Mouse (Mus musculus): ENCODE measurements around the gene Bsg. TPM values are rescaled to one million over a fixed set of nuclear protein-coding genes. Genes with fewer than 3 reads are reported as not detected.
A peak's percentile ranks its signal among the peaks of the same experiment; 100 is the strongest.

Bsg gene
- 634 and 639 TPM in 2 replicates for polyA plus RNA-seq (2016; fragmentation: Nextera tagmentation; extraction: Ambion mirVana)

- under 1% methylated on average over 65 of the region's 65 CpGs for WGBS
- Histone ChIP-seq H3K36me3 (peaks cover 9% of the 10 kb centered on the region), H3K9me3 (no peaks in the 10 kb centered on the region), H3K27me3 (replicated peaks) (no peaks in the 10 kb centered on the region), H3K4me3 (peak within 1 kb of the TSS; percentile 65), H3K9ac (peak within 1 kb of the TSS; percentile 80), H3K27ac (no peak within 1 kb of the TSS), H3K4me1 (peaks cover 31% of the 10 kb centered on the region), H3K4me2 (replicated peaks) (peak within 1 kb of the TSS; percentile 95)
- ATAC-seq (ENCODE audit: low FRiP score, low read depth), result peak; percentile 95
These were observed at the start of gene Bsg for GRCm38 (mm10) chr10:79704065-79704969. Gene Bsg, plus strand, starts transcription at chr10:79704491.

- H3K9ac ChIP-seq, result no peak overlapping the region
- peaks cover 4% of the 10 kb centered on the region; the same call in 1 of the 2 replicates for H3K4me1 ChIP-seq
- H3K9me3 ChIP-seq, result no peaks in the 10 kb centered on the region
- H3K4me3 ChIP-seq, result no peak overlapping the region
- H3K4me2 ChIP-seq (replicated peaks), result no peak overlapping the region
- H3K27me3 ChIP-seq (replicated peaks), result no peaks in the 10 kb centered on the region
- H3K36me3 ChIP-seq, result no peaks in the 10 kb centered on the region
- H3K27ac ChIP-seq, result no peak overlapping the region
- WGBS, result 19% methylated on average over 1 of the region's 1 CpGs
- ATAC-seq (ENCODE audit: low FRiP score, low read depth), result peak; percentile 70
These were observed 49.3 kb upstream of the Bsg start for GRCm38 (mm10) chr10:79654946-79655395.

GRCm38 (mm10) chr10:79658829-79659228 is 45.5 kb upstream of the Bsg start:
- ATAC-seq (ENCODE audit: low FRiP score, low read depth), result no peak
- Histone ChIP-seq H3K27me3 (replicated peaks) (no peaks in the 10 kb centered on the region), H3K9ac (no peak overlapping the region), H3K4me1 (peaks cover 4% of the 10 kb centered on the region; the same call in 1 of the 2 replicates), H3K4me3 (no peak overlapping the region), H3K4me2 (replicated peaks) (no peak overlapping the region), H3K36me3 (no peaks in the 10 kb centered on the region), H3K27ac (no peak overlapping the region), H3K9me3 (no peaks in the 10 kb centered on the region)
- WGBS, result 14% methylated on average over 4 of the region's 4 CpGs

- peaks cover under 1% of the 10 kb centered on the region; the same call in 1 of the 2 replicates for H3K4me1 ChIP-seq
- no peak overlapping the region for H3K27ac ChIP-seq
- H3K9ac ChIP-seq, result no peak overlapping the region
- H3K36me3 ChIP-seq, result no peaks in the 10 kb centered on the region
- no peak overlapping the region for H3K4me2 ChIP-seq (replicated peaks)
- H3K4me3 ChIP-seq, result no peak overlapping the region
- no peak for ATAC-seq (ENCODE audit: low FRiP score, low read depth)
- 83% methylated on average over 2 of the region's 2 CpGs for WGBS
- H3K27me3 ChIP-seq (replicated peaks), result no peaks in the 10 kb centered on the region
- no peaks in the 10 kb centered on the region for H3K9me3 ChIP-seq
These were observed 44.0 kb upstream of the Bsg start for GRCm38 (mm10) chr10:79660298-79660697.

GRCm38 (mm10) chr10:79661861-79662260 is 42.4 kb upstream of the Bsg start:
- ATAC-seq (ENCODE audit: low FRiP score, low read depth), result no peak
- no peak overlapping the region for H3K4me2 ChIP-seq (replicated peaks)
- no peaks in the 10 kb centered on the region for H3K9me3 ChIP-seq
- no peak overlapping the region for H3K4me3 ChIP-seq
- no peaks in the 10 kb centered on the region for H3K36me3 ChIP-seq
- no peaks in the 10 kb centered on the region for H3K27me3 ChIP-seq (replicated peaks)
- H3K9ac ChIP-seq, result no peak overlapping the region
- no peak overlapping the region for H3K27ac ChIP-seq
- no peaks in the 10 kb centered on the region for H3K4me1 ChIP-seq
- WGBS, result 52% methylated on average over 3 of the region's 3 CpGs

- Histone ChIP-seq H3K4me2 (replicated peaks) (no peak within 1 kb of the TSS), H3K9me3 (no peaks in the 10 kb centered on the region), H3K27me3 (replicated peaks) (no peaks in the 10 kb centered on the region), H3K4me1 (peaks cover 6% of the 10 kb centered on the region; the same call in 1 of the 2 replicates), H3K9ac (peak within 1 kb of the TSS; percentile 21; the same call in 1 of the 2 replicates), H3K36me3 (no peaks in the 10 kb centered on the region), H3K4me3 (no peak within 1 kb of the TSS), H3K27ac (no peak within 1 kb of the TSS)
- 0 out of 2 replicates have a peak, but pooled peaks have one; percentile 14 for ATAC-seq (ENCODE audit: low FRiP score, low read depth)
- 10% methylated on average over 13 of the region's 13 CpGs for WGBS
These were observed 40.1 kb upstream of the Bsg start, which contains the start of gene Madcam1 for GRCm38 (mm10) chr10:79664131-79664665. Gene Madcam1, plus strand, starts transcription at chr10:79664559.

GRCm38 (mm10) chr10:79665051-79665450 is 39.2 kb upstream of the Bsg start:
- no peaks in the 10 kb centered on the region for H3K9me3 ChIP-seq
- H3K36me3 ChIP-seq, result no peaks in the 10 kb centered on the region
- no peak for ATAC-seq (ENCODE audit: low FRiP score, low read depth)
- 84% methylated on average over 8 of the region's 8 CpGs for WGBS
- H3K27me3 ChIP-seq (replicated peaks), result no peaks in the 10 kb centered on the region
- peak overlapping the region; percentile 21; the same call in 1 of the 2 replicates for H3K9ac ChIP-seq
- no peak overlapping the region for H3K4me3 ChIP-seq
- no peak overlapping the region for H3K27ac ChIP-seq
- no peak overlapping the region for H3K4me2 ChIP-seq (replicated peaks)
- H3K4me1 ChIP-seq, result peaks cover 7% of the 10 kb centered on the region; the same call in 1 of the 2 replicates

- H3K9ac ChIP-seq, result peak overlapping the region; percentile 26; the same call in 1 of the 2 replicates
- 70% methylated on average over 9 of the region's 9 CpGs for WGBS
- no peaks in the 10 kb centered on the region for H3K36me3 ChIP-seq
- H3K4me1 ChIP-seq, result peaks cover 21% of the 10 kb centered on the region
- no peaks in the 10 kb centered on the region for H3K27me3 ChIP-seq (replicated peaks)
- H3K4me2 ChIP-seq (replicated peaks), result no peak overlapping the region
- no peak overlapping the region for H3K27ac ChIP-seq
- H3K4me3 ChIP-seq, result no peak overlapping the region
- no peaks in the 10 kb centered on the region for H3K9me3 ChIP-seq
- ATAC-seq (ENCODE audit: low FRiP score, low read depth), result no peak
These were observed 37.8 kb upstream of the Bsg start for GRCm38 (mm10) chr10:79666493-79666892.

- WGBS, result 85% methylated on average over 5 of the region's 5 CpGs
- Histone ChIP-seq H3K27ac (no peak overlapping the region), H3K4me3 (no peak overlapping the region), H3K9me3 (no peaks in the 10 kb centered on the region), H3K4me1 (peaks cover 27% of the 10 kb centered on the region), H3K9ac (no peak overlapping the region), H3K36me3 (0 out of 2 replicates have a peak, but pooled peaks cover 4% of the 10 kb centered on the region), H3K4me2 (replicated peaks) (peak overlapping the region; percentile 93), H3K27me3 (replicated peaks) (no peaks in the 10 kb centered on the region)
- no peak for ATAC-seq (ENCODE audit: low FRiP score, low read depth)
These were observed 36.2 kb upstream of the Bsg start for GRCm38 (mm10) chr10:79668076-79668475.

- peak within 1 kb of the TSS; percentile 92 for H3K27ac ChIP-seq
- peak within 1 kb of the TSS; percentile 86 for H3K9ac ChIP-seq
- WGBS, result under 1% methylated on average over 45 of the region's 45 CpGs
- no peaks in the 10 kb centered on the region for H3K27me3 ChIP-seq (replicated peaks)
- peak within 1 kb of the TSS; percentile 91 for H3K4me3 ChIP-seq
- H3K36me3 ChIP-seq, result 0 out of 2 replicates have a peak, but pooled peaks cover 4% of the 10 kb centered on the region
- ATAC-seq (ENCODE audit: low FRiP score, low read depth), result peak; percentile 77
- peaks cover 27% of the 10 kb centered on the region for H3K4me1 ChIP-seq
- H3K4me2 ChIP-seq (replicated peaks), result peak within 1 kb of the TSS; percentile 93
- no peaks in the 10 kb centered on the region for H3K9me3 ChIP-seq
These were observed 35.3 kb upstream of the Bsg start, which contains the start of gene Tpgs1 for GRCm38 (mm10) chr10:79668771-79669575. Gene Tpgs1, plus strand, starts transcription at chr10:79669369.

- Histone ChIP-seq H3K4me3 (peak overlapping the region; percentile 91), H3K4me2 (replicated peaks) (peak overlapping the region; percentile 93), H3K9ac (peak overlapping the region; percentile 86), H3K36me3 (0 out of 2 replicates have a peak, but pooled peaks cover 4% of the 10 kb centered on the region), H3K27ac (peak overlapping the region; percentile 92), H3K27me3 (replicated peaks) (no peaks in the 10 kb centered on the region), H3K9me3 (no peaks in the 10 kb centered on the region), H3K4me1 (peaks cover 27% of the 10 kb centered on the region)
- peak; percentile 65 for ATAC-seq (ENCODE audit: low FRiP score, low read depth)
- WGBS, result under 1% methylated on average over 47 of the region's 47 CpGs
These were observed 34.7 kb upstream of the Bsg start for GRCm38 (mm10) chr10:79669576-79670057.

All from neural tube, embryonic 12.5 days (tissue).